ENCODE assay signal across 9 mouse cellular contexts in genomic region chr5:52565214-52565812, GRCm38 (mm10). TPM values are rescaled to one million over a fixed set of nuclear protein-coding genes. Genes with fewer than 3 reads are reported as not detected.
DNase-seq lines count a peak whose midpoint lies in the region; ATAC-seq and TF ChIP-seq lines count a peak whose summit lies in the region.
"Had no signal": no experiment of that assay in that cellular context is flagged by ENCODE, and none has a peak within 500 bp of the region (broad histone marks: within the 10 kb centered on the region; RNA-seq: fewer than 3 reads in every experiment).

No protein-coding gene starts in this region.

- DNase-seq in heart, adult 2 months: no peak
- DNase-seq in ZHBTc4 (ENCODE audit: low read depth, low spot score) (peak; percentile 38), MN1 (ENCODE audit: low spot score) (no peak)
- peak; percentile 27 for DNase-seq in hindbrain, embryonic 11.5 days (ENCODE audit: low spot score)
- peak; percentile 3 for DNase-seq in midbrain, embryonic 14.5 days
- no peak for DNase-seq in right cerebral cortex, postnatal 4 days
- DNase-seq in spleen, postnatal 36 days (ENCODE audit: low spot score in 2 of 2): no peak

- 3% methylated on average over 14 of the region's 17 CpGs for WGBS in heart, embryonic 12.5 days
- 21% methylated on average over 17 of the region's 17 CpGs for WGBS in heart, adult 2 months
- WGBS in hindbrain, embryonic 11.5 days: 4% methylated on average over 17 of the region's 17 CpGs
- 4% methylated on average over 17 of the region's 17 CpGs for WGBS in midbrain, embryonic 14.5 days

- H3K9ac ChIP-seq in heart, embryonic 12.5 days: peak overlapping the region; percentile 82
- H3K9ac ChIP-seq in heart, adult 2 months (ENCODE audit: low read depth, low read length): no peak overlapping the region
- peak overlapping the region; percentile 58 for H3K9ac ChIP-seq in hindbrain, embryonic 11.5 days (ENCODE audit: low read depth, low read length)
- peak overlapping the region; percentile 74 for H3K9ac ChIP-seq in midbrain, embryonic 14.5 days (replicated peaks; ENCODE audit: low read length)

- TF ChIP-seq EP300 in heart, adult 2 months (IDR thresholded peaks at IDR 0.05; ENCODE audit: insufficient read depth, low read depth, low read length): no peak

- H3K4me1 ChIP-seq in heart, embryonic 12.5 days (replicated peaks): no peaks in the 10 kb centered on the region; the same call in none of the 2 replicates
- H3K4me1 ChIP-seq in heart, adult 2 months (ENCODE audit: control insufficient read depth, insufficient read depth, low read length): peaks cover 4% of the 10 kb centered on the region; the same call in 1 of the 2 replicates
- H3K4me1 ChIP-seq in hindbrain, embryonic 11.5 days (replicated peaks; ENCODE audit: control insufficient read depth, insufficient read depth, low read length): peaks cover 3% of the 10 kb centered on the region; the same call in 1 of the 2 replicates
- H3K4me1 ChIP-seq in midbrain, embryonic 14.5 days (ENCODE audit: control insufficient read depth, insufficient read depth, low read length): peaks cover 5% of the 10 kb centered on the region; the same call in 1 of the 2 replicates

- ATAC-seq in heart, embryonic 12.5 days (ENCODE audit: insufficient number of reproducible peaks, low FRiP score): peak; percentile 36
- ATAC-seq in hindbrain, embryonic 11.5 days (ENCODE audit: low FRiP score): peak; percentile 65; the same call in 1 of the 2 replicates
- peak; percentile 53 for ATAC-seq in midbrain, embryonic 14.5 days (ENCODE audit: low FRiP score, low TSS enrichment)

- no peak overlapping the region for H3K27ac ChIP-seq in heart, embryonic 12.5 days (ENCODE audit: poor library complexity, severe bottlenecking)
- H3K27ac ChIP-seq in heart, adult 2 months: no peak overlapping the region
- no peak overlapping the region for H3K27ac ChIP-seq in hindbrain, embryonic 11.5 days (ENCODE audit: low read depth, low read length)
- H3K27ac ChIP-seq in midbrain, embryonic 14.5 days (replicated peaks; ENCODE audit: low read depth, low read length): no peak overlapping the region

- TF ChIP-seq POLR2A in heart, adult 2 months (IDR thresholded peaks at IDR 0.05; ENCODE audit: insufficient read depth, low read depth, low read length): no peak

- peak overlapping the region; percentile 72 for H3K4me3 ChIP-seq in heart, embryonic 12.5 days
- H3K4me3 ChIP-seq in heart, adult 2 months: no peak overlapping the region; the same call in 1 of the 2 replicates
- H3K4me3 ChIP-seq in hindbrain, embryonic 11.5 days (ENCODE audit: low read depth, low read length): peak overlapping the region; percentile 57
- H3K4me3 ChIP-seq in midbrain, embryonic 14.5 days (replicated peaks; ENCODE audit: low read depth, low read length): peak overlapping the region; percentile 54

- H3K79me2 ChIP-seq in heart, adult 2 months (replicated peaks; ENCODE audit: control insufficient read depth, insufficient read depth, low read length): no peaks in the 10 kb centered on the region

- H3K9me3 ChIP-seq in heart, embryonic 12.5 days (replicated peaks): peaks cover 7% of the 10 kb centered on the region
- H3K9me3 ChIP-seq in hindbrain, embryonic 11.5 days (ENCODE audit: control insufficient read depth, low read length): no peaks in the 10 kb centered on the region
- H3K9me3 ChIP-seq in midbrain, embryonic 14.5 days (ENCODE audit: control insufficient read depth, low read length): no peaks in the 10 kb centered on the region

- peaks cover 15% of the 10 kb centered on the region for H3K27me3 ChIP-seq in heart, embryonic 12.5 days (replicated peaks)
- peaks cover 3% of the 10 kb centered on the region; the same call in 1 of the 2 replicates for H3K27me3 ChIP-seq in heart, adult 2 months (ENCODE audit: control insufficient read depth, insufficient read depth, low read length)
- H3K27me3 ChIP-seq in hindbrain, embryonic 11.5 days (ENCODE audit: control insufficient read depth, insufficient read depth, low read length): no peaks in the 10 kb centered on the region; the same call in 1 of the 2 replicates
- 0 out of 2 replicates have a peak, but pooled peaks cover 7% of the 10 kb centered on the region for H3K27me3 ChIP-seq in midbrain, embryonic 14.5 days (ENCODE audit: control insufficient read depth, insufficient read depth, low read length)
- H3K27me3 ChIP-seq: CH12.LX had no signal

- no peak for TF ChIP-seq CTCF in heart, adult 2 months (IDR thresholded peaks at IDR 0.05)

- H3K4me2 ChIP-seq in heart, embryonic 12.5 days: peak overlapping the region; percentile 93
- H3K4me2 ChIP-seq in hindbrain, embryonic 11.5 days (replicated peaks; ENCODE audit: low read depth, low read length): peak overlapping the region; percentile 96
- peak overlapping the region; percentile 97 for H3K4me2 ChIP-seq in midbrain, embryonic 14.5 days (ENCODE audit: low read length)

- H3K36me3 ChIP-seq in heart, embryonic 12.5 days: no peaks in the 10 kb centered on the region
- H3K36me3 ChIP-seq in heart, adult 2 months (ENCODE audit: control insufficient read depth, insufficient read depth, low read length): peaks cover 3% of the 10 kb centered on the region; the same call in 1 of the 2 replicates
- H3K36me3 ChIP-seq in hindbrain, embryonic 11.5 days (ENCODE audit: control insufficient read depth, insufficient read depth, low read length): no peaks in the 10 kb centered on the region
- no peaks in the 10 kb centered on the region for H3K36me3 ChIP-seq in midbrain, embryonic 14.5 days (ENCODE audit: control insufficient read depth, insufficient read depth, low read length)

- intact Hi-C loops in heart, adult 2 months (cut with DNase I): no loop called here

RNA-seq across cellular contexts. Expression of gene Lgi2, which starts 0.9 kb away (rescaled TPM):
- 3.8 TPM in 2 replicates for polyA plus RNA-seq in heart, embryonic 12.5 days (2016; fragmentation: Nextera tagmentation; extraction: Ambion mirVana)
- total RNA-seq in heart, adult 2 months (2021): under 1 TPM; 0.32 to 0.39 TPM
- 0.79 and 0.88 TPM in 2 replicates for polyA plus RNA-seq in heart, adult 2 months (2012; rRNA removed)
- polyA plus RNA-seq in hindbrain, embryonic 11.5 days (2014; fragmentation: Nextera tagmentation; extraction: Ambion mirVana): 1.5 TPM in 2 replicates
- polyA plus RNA-seq in midbrain, embryonic 14.5 days (2014; fragmentation: Nextera tagmentation; extraction: Ambion mirVana): 3.4 and 5.3 TPM in 2 replicates
- total RNA-seq: CH12.LX had no signal

Comparison
In these comparisons a context has a peak if more than half of its experiments do, and no peak if none do; other contexts are left out.
1. DNase-seq: peak in ZHBTc4 (single experiment), hindbrain, embryonic 11.5 days (single experiment) and midbrain, embryonic 14.5 days (single experiment); none in heart, adult 2 months (0 of 2), MN1 (single experiment), right cerebral cortex, postnatal 4 days (single experiment) and spleen, postnatal 36 days (0 of 2).
2. Peak in every context shown above with its lines, with median percentiles within 50 percentile points of each other: ATAC-seq and H3K4me2 ChIP-seq.